Mouse (Mus musculus) limb, embryonic 10.5 days (tissue): ENCODE data around the gene Trmt61a. TPM values are rescaled to one million over a fixed set of nuclear protein-coding genes. Genes with fewer than 3 reads are reported as not detected.

ENCODE experiments used
- DNase-seq: peaks from one replicate; pipeline ENCODE4 v3.0.0-alpha.2; 2017; ENCODE audit warnings: low spot score
- H3K27ac ChIP-seq: fragments of 300-500 bp; sonication (generic); 2 replicates; pipeline ENCODE4 v1.5.1; 2016; ENCODE audit warnings: mild to moderate bottlenecking
- H3K27me3 ChIP-seq: fragments of 300-500 bp; sonication (generic); 2 replicates; pipeline ENCODE4 v1.6.1; 2016; ENCODE audit warnings: low read depth, mild to moderate bottlenecking; ENCODE audit not compliant: poor library complexity, severe bottlenecking
- H3K36me3 ChIP-seq: fragments of 300-500 bp; sonication (generic); 2 replicates; pipeline ENCODE4 v1.6.1; 2016; ENCODE audit warnings: mild to moderate bottlenecking, moderate library complexity
- H3K4me1 ChIP-seq: fragments of 300-500 bp; sonication (generic); 2 replicates; pipeline ENCODE4 v1.6.1; 2016
- H3K4me3 ChIP-seq: fragments of 300-500 bp; sonication (generic); 2 replicates; pipeline ENCODE4 v1.5.1; 2016; ENCODE audit warnings: mild to moderate bottlenecking, moderate library complexity
- H3K9me3 ChIP-seq: fragments of 300-500 bp; sonication (generic); replicated peaks from 2 replicates; pipeline ENCODE4 v1.6.1; 2016; ENCODE audit warnings: mild to moderate bottlenecking
- WGBS: fragments of 180-500 bp; shearing (Covaris S2); methylation state at CpG from one replicate; pipeline ENCODE4 v1.1.7; 2016; 5-methylcytosine and 5-hydroxymethylcytosine counted together
- polyA plus RNA-seq: library from polyadenylated mRNA; unstranded; fragments of >200 nt; fragmentation: Nextera tagmentation; extraction: Ambion mirVana; gene quantifications from 2 replicates; pipeline ENCODE4 v1.2.1, GENCODE M21; 2016

Gene Trmt61a
- polyA plus RNA-seq, 1 experiment from 2014 or later: 18.2 TPM

DNA sequence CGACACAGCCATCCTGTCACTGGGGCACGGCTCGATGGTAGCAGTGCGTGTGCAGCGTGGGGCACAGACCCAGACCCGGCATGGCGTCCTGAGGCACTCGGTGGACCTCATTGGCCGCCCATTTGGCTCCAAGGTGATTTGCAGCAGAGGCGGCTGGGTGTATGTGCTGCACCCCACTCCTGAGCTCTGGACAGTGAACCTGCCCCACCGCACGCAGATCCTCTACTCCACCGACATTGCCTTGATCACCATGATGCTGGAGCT lies 697 bp downstream of the Trmt61a start:
- WGBS: 6% methylated on average over 13 of the region's 13 CpGs
- peak overlapping the region; percentile 90 for H3K4me3 ChIP-seq
- no peak for DNase-seq
- H3K36me3 ChIP-seq: peaks cover 36% of the 10 kb centered on the region
- no peaks in the 10 kb centered on the region for H3K9me3 ChIP-seq
- H3K4me1 ChIP-seq: peaks cover 22% of the 10 kb centered on the region
- peak overlapping the region; percentile 90 for H3K27ac ChIP-seq
- H3K27me3 ChIP-seq: peaks cover 25% of the 10 kb centered on the region

DNA sequence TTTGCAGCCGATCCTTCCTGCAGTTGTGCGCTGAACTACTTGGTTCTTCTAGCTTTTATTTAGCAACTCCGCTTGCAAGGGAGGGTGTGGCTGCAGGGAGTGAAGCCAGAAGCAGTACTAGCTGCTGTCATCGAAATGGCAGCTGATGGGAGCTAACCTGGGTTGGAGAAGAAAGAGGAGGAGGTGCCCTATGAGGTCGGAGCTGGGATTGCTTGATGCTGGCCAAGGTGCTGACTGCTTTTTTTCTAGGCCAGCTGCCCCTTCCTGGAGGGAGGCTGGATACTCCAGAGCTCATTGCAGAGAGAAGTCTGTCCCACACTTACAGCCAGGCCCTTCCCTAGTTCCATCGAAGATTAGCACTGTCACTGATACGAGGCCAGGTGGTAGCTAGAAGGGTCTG lies 1.1 kb downstream of the Trmt61a start:
- Histone ChIP-seq H3K27me3 (peaks cover 21% of the 10 kb centered on the region), H3K27ac (no peak overlapping the region), H3K4me1 (peaks cover 22% of the 10 kb centered on the region), H3K9me3 (no peaks in the 10 kb centered on the region), H3K36me3 (peaks cover 40% of the 10 kb centered on the region), H3K4me3 (peak overlapping the region; percentile 90)
- WGBS: 60% methylated on average over 7 of the region's 7 CpGs
- no peak for DNase-seq

DNA sequence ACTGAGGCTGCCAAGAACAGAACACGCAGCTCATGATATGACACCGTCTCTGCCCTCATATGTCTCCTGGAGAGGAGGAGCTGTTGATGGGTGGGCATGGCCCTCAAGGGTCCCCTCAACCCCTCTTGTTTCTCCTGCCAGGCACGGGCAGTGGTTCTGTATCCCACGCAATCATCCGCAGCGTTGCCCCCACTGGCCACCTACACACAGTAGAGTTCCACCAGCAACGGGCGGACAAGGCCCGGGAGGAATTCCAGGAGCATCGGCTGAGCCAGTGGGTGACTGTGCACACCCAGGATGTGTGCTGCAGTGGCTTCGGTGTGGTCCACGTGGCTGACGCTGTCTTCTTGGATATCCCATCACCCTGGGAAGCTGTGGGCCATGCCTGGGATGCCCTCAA lies 2.8 kb downstream of the Trmt61a start:
- WGBS: 96% methylated on average over 13 of the region's 13 CpGs
- peaks cover 42% of the 10 kb centered on the region for H3K36me3 ChIP-seq
- DNase-seq: no peak
- H3K27me3 ChIP-seq: peaks cover 6% of the 10 kb centered on the region; the same call in 1 of the 2 replicates
- no peak overlapping the region for H3K27ac ChIP-seq
- H3K4me3 ChIP-seq: no peak overlapping the region
- H3K9me3 ChIP-seq: no peaks in the 10 kb centered on the region
- H3K4me1 ChIP-seq: peaks cover 25% of the 10 kb centered on the region

DNA sequence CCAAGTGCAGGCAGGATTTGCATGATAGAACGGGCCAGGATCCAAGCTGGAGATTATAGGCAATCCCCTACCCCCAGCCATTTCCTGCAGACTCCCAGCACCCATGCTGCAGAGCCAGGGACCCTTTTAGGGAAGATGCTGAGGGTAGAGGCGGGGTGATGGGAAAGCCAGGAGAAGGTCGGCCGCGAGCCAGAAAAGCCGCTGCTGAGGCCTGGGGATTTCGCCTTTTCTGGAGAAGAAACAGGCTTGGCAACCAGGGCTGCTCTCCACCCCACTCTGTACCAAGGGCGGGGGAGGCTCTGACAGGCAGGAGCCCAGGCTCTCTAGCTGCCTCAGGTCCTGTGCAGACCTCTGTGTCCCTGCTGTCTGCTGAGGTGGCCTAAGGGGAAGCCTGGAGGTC lies 3.4 kb downstream of the Trmt61a start:
- WGBS: 83% methylated on average over 8 of the region's 8 CpGs
- no peak overlapping the region for H3K27ac ChIP-seq
- H3K27me3 ChIP-seq: no peaks in the 10 kb centered on the region; the same call in 1 of the 2 replicates
- no peak for DNase-seq
- H3K9me3 ChIP-seq: no peaks in the 10 kb centered on the region
- H3K4me3 ChIP-seq: no peak overlapping the region
- peaks cover 25% of the 10 kb centered on the region for H3K4me1 ChIP-seq
- H3K36me3 ChIP-seq: peaks cover 42% of the 10 kb centered on the region

DNA sequence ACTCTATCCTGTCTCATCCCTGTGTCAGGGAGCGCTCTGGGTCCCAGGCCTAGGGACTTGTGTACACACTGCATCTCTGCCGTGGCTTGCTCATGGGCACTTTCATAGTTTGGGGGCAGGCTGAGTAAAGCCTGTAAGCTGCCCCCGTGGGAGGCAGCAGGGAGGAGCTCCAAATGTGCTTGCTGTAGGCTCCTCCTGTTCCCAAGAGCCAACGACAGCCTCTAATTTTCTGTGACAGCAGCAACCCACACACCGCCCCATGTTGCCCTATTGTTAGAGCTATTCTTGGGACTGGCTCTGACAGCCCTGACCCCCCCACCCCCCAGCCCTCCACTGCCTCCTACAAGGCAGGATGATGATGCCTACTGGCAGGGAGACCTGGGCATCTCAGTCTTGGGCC lies 4.1 kb downstream of the Trmt61a start:
- H3K27ac ChIP-seq: no peak overlapping the region
- peaks cover 25% of the 10 kb centered on the region for H3K4me1 ChIP-seq
- WGBS: 90% methylated on average over 5 of the region's 5 CpGs
- no peaks in the 10 kb centered on the region for H3K27me3 ChIP-seq
- DNase-seq: no peak
- H3K9me3 ChIP-seq: no peaks in the 10 kb centered on the region
- peaks cover 42% of the 10 kb centered on the region for H3K36me3 ChIP-seq
- H3K4me3 ChIP-seq: no peak overlapping the region

DNA sequence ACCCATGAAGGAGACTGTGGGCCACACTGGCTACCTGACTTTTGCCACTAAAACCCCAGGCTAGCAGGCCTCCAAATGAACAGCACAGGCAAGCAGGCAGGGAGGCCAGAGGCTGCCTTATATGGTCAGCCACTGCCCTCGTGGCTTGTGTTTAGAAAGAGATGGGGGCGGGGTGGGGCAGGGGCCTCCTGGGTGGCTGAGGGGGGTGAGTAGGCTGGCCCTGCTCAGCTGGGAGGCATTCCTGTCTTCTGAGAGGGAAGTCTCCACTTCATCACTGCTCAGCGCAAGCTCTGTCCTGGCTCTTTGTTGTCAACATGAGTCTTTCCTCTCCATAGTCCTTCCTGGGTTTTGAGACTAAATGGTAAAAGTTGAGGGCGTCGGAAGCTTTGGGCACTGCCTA lies 4.9 kb downstream of the Trmt61a start:
- H3K9me3 ChIP-seq: no peaks in the 10 kb centered on the region
- peaks cover 18% of the 10 kb centered on the region for H3K4me1 ChIP-seq
- 68% methylated on average over 5 of the region's 5 CpGs for WGBS
- peaks cover 42% of the 10 kb centered on the region for H3K36me3 ChIP-seq
- H3K4me3 ChIP-seq: no peak overlapping the region
- H3K27me3 ChIP-seq: no peaks in the 10 kb centered on the region
- H3K27ac ChIP-seq: no peak overlapping the region
- DNase-seq: no peak

DNA sequence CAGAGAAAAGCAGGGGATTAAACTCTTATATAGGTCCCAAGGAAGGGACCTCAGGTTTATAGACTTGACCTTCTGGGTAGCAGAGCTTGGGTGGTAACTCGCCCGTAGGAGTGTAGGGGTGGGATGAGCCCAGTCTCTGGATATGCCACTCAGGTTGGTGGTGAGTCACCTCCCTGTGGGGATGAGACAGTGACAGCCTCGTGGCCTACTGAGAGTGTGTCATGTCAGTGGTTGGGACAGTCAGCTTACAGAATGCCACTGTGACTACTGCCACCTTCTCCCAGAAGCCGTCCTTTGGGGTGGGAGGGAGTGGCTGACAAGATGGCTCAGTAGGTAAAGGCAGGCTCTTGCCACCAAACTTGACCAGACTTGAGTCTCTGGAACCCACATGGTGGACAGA lies 8.5 kb downstream of the Trmt61a start:
- Histone ChIP-seq H3K36me3 (peaks cover 28% of the 10 kb centered on the region), H3K4me3 (no peak overlapping the region), H3K4me1 (peaks cover 15% of the 10 kb centered on the region), H3K27ac (no peak overlapping the region), H3K27me3 (no peaks in the 10 kb centered on the region), H3K9me3 (no peaks in the 10 kb centered on the region)
- WGBS: 87% methylated on average over 4 of the region's 4 CpGs
- no peak for DNase-seq

DNA sequence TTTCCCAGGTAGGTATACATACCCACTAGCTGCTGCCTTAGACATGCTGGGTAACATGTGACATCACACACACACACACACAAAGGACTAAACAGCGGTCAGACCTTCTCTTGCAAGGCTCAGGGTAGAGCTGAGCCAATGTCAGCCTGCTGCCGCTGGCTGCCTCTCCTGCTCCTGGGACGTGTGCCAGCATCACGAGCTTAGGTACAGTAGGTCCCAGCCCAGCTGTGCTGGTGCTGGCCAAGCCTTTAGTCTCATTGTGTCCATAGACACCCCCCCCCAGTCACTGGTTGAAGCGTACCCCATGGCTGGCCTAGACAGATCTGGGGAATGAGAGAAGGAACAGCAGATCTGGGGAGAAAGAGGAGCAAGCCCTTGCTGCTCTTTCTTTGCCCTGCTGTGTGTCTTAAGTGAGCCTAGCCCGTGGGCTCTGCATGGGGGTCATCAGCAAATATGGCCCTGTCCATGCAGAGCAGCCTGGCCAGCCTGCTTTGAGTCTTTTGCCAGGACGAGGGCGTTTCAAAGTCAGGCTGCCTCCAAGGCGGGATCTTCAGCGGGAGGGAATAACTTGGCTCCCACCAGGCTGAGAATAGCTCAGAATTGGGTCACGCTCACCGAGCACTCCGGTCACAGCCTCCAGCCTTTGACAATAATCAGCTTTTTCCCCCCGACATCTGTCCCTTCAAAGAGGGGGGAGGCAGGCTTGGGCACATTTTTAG lies 9.6 kb downstream of the Trmt61a start:
- H3K27ac ChIP-seq: no peak overlapping the region
- peaks cover 16% of the 10 kb centered on the region for H3K36me3 ChIP-seq
- no peaks in the 10 kb centered on the region for H3K27me3 ChIP-seq
- peaks cover 26% of the 10 kb centered on the region for H3K4me1 ChIP-seq
- 57% methylated on average over 14 of the region's 14 CpGs for WGBS
- no peaks in the 10 kb centered on the region for H3K9me3 ChIP-seq
- no peak for DNase-seq
- no peak overlapping the region for H3K4me3 ChIP-seq

DNA sequence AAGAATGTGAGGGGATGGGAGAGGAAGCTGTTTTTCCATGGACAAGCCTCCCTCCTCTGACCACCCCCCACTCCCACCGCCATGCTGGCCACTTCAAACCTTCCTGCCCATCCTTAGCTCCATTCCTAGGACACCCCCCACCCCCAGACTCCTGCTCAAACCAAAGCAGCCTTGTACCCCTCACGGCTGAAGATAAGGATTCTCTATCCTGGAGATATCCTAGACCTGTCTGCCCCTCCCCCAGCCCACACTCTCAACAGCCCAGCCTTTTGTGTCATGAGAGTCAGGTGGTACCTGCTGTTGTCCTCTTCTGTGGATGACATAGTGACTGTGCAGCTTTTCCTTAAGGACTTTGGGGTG lies 10.1 kb downstream of the Trmt61a start:
- no peaks in the 10 kb centered on the region for H3K27me3 ChIP-seq
- H3K27ac ChIP-seq: no peak overlapping the region
- DNase-seq: no peak
- H3K4me1 ChIP-seq: peaks cover 31% of the 10 kb centered on the region
- no peak overlapping the region for H3K4me3 ChIP-seq
- H3K9me3 ChIP-seq: no peaks in the 10 kb centered on the region
- peaks cover 11% of the 10 kb centered on the region for H3K36me3 ChIP-seq
- WGBS: 54% methylated on average over 2 of the region's 2 CpGs

DNA sequence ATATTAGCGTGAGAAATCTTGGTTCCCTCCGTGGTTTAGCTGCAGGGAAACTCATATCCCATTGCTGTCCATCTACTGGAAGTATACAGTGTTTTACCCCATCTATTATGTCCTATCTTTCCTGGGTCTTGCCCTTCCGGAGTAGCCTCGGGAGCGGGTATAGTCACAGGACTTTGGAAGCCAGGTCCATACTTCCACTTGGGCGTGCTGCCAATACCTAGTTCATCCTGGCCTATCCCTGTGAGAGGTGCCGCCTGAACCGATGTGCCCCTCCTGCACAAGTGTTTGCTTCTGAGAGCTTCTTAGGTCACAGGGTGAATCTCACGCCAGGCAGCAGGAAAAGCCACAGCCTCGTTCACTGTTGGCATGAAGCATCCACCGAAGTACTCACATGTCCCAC lies 11.5 kb downstream of the Trmt61a start:
- DNase-seq: no peak
- Histone ChIP-seq H3K9me3 (no peaks in the 10 kb centered on the region), H3K27ac (no peak overlapping the region), H3K4me3 (no peak overlapping the region), H3K4me1 (peaks cover 45% of the 10 kb centered on the region), H3K36me3 (no peaks in the 10 kb centered on the region), H3K27me3 (no peaks in the 10 kb centered on the region)
- 90% methylated on average over 11 of the region's 11 CpGs for WGBS

DNA sequence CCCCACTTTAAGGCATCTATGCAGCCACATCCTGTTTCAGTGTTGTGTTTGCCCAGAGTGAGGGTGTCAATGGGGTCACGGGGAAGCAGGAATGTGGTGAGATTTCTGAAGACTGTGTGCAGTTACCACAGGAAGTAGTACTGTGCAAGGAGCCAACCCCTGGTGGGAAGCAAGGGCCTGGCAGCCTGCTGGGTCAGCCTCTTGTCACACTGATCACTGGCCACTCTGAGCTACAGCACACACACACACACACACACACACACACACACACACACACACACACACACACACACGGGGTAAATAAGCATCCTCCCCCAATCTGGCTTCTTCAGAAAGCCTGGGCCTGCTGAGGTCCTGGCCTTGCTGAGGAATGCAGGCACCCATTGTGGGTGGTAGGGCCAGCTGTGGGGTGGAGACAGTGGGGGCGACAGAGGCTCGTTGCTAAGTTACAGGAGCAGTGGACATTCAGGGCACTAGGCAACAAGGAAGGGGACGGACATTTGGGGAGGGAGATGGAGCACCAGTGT lies 13.5 kb downstream of the Trmt61a start:
- no peak for DNase-seq
- H3K27me3 ChIP-seq: no peaks in the 10 kb centered on the region
- no peak overlapping the region for H3K4me3 ChIP-seq
- 40% methylated on average over 5 of the region's 5 CpGs for WGBS
- H3K4me1 ChIP-seq: peaks cover 52% of the 10 kb centered on the region
- H3K9me3 ChIP-seq: no peaks in the 10 kb centered on the region
- H3K27ac ChIP-seq: peak overlapping the region; percentile 47
- no peaks in the 10 kb centered on the region for H3K36me3 ChIP-seq

DNA sequence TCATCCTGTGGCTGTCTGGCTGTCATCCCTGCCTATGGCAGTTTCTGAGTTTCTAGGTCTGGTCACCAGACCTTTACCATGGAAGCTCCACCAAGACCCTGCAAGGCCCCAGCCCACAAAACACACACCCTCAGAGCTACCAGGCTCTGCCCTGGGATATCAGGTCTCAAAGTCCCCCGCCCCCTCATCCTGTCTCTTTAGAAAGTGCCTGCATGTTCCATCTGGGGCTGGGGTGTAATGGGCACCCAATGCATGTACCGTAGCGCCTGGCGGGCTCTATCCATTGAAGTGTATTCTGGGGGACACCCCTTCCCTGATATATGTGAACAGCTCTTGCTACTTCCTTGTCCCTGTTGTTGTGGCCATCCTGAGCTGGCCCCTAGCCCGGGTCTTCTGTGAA lies 15.0 kb downstream of the Trmt61a start:
- H3K4me3 ChIP-seq: no peak overlapping the region
- H3K27me3 ChIP-seq: no peaks in the 10 kb centered on the region
- H3K27ac ChIP-seq: peak overlapping the region; percentile 77
- no peaks in the 10 kb centered on the region for H3K9me3 ChIP-seq
- no peaks in the 10 kb centered on the region for H3K36me3 ChIP-seq
- no peak for DNase-seq
- WGBS: 85% methylated on average over 5 of the region's 5 CpGs
- peaks cover 52% of the 10 kb centered on the region for H3K4me1 ChIP-seq

DNA sequence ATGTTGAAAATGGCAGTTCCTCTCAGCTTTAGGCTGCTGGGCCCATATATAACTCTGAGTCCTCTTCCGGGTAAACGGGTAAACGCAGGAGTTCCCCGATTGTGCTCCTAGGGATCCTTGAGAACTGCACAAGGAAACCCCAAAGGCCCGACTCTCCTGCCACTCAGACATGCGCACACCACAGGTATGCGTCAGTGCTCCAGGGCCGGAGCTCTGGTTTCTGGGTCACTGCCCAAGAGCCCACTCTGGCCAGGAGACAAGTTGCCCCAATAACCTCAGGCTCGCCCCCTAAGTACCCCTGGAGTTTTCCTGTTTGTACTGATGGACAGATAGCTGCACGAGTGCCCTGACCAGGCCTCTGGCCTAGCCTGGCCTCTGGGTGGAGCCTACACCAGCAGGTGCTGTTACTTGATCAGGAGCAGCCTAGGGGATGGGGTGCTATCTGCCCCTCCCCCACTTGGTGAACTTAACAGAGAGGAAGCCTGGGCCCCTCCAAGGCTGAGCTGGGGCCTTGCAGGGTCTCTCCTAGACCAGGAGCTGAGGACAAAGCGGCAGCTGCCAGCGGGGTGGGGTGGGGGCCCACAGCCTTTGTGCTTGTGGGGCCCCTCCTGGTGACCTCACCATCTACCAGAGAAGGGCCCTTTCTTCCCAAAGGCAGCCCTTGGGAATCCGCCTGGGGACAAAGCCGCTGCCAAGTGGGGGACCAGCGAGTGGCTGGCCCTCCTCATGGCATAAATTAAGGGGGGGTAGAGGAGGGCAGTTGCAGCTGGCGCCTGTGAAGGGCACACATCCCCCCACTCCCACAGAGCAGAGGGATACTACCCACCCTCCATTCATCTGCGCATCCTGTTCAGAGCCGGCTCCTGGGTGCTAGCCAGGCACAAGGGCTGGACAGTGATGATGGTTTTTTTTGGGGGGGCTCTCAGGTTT lies 15.7 kb downstream of the Trmt61a start:
- H3K4me1 ChIP-seq: peaks cover 52% of the 10 kb centered on the region
- peak overlapping the region; percentile 77 for H3K27ac ChIP-seq
- 42% methylated on average over 18 of the region's 18 CpGs for WGBS
- DNase-seq: no peak
- H3K27me3 ChIP-seq: no peaks in the 10 kb centered on the region
- H3K4me3 ChIP-seq: peak overlapping the region; percentile 9; the same call in 1 of the 2 replicates
- H3K9me3 ChIP-seq: no peaks in the 10 kb centered on the region
- no peaks in the 10 kb centered on the region for H3K36me3 ChIP-seq
